Mouse (Mus musculus) heart, embryonic 16.5 days (tissue): ENCODE results near the gene Gm1604a. TPM values are rescaled to one million over a fixed set of nuclear protein-coding genes. Genes with fewer than 3 reads are reported as not detected.
"Not testable (repeated sequence)": the region's sequence is repeated elsewhere in the genome, so short reads cannot be mapped to it uniquely, and the experiment has no call there.

Source experiments
- ATAC-seq: fragments of 200-750 bp; cut with Nextera tagmentation; replicated peaks from 2 replicates; pipeline ENCODE4 v1.8.0; 2017; ENCODE audit warnings: moderate number of reproducible peaks; ENCODE audit not compliant: insufficient read depth, low FRiP score; ENCODE audit errors: extremely low read depth
- H3K27ac ChIP-seq: fragments of 300-500 bp; sonication (generic); 2 replicates; pipeline ENCODE4 v1.5.1; 2014; ENCODE audit warnings: mild to moderate bottlenecking, low read length, control low read depth, moderate library complexity
- H3K27me3 ChIP-seq: fragments of 300-500 bp; sonication (generic); 2 replicates; pipeline ENCODE4 v1.6.1; 2014; ENCODE audit warnings: low read length, mixed read lengths; ENCODE audit not compliant: control insufficient read depth, insufficient read depth
- H3K36me3 ChIP-seq: fragments of 300-500 bp; sonication (generic); 2 replicates; pipeline ENCODE4 v1.6.1; 2014; ENCODE audit not compliant: control insufficient read depth, insufficient read depth
- H3K4me1 ChIP-seq: fragments of 300-500 bp; sonication (generic); 2 replicates; pipeline ENCODE4 v1.6.1; 2014; ENCODE audit warnings: low read length, mixed read lengths; ENCODE audit not compliant: control insufficient read depth, insufficient read depth
- H3K4me2 ChIP-seq: fragments of 300-500 bp; sonication (generic); 2 replicates; pipeline ENCODE4 v1.6.1; 2014; ENCODE audit warnings: low read depth, mild to moderate bottlenecking, control low read depth, low read length
- H3K4me3 ChIP-seq: fragments of 300-500 bp; sonication (generic); 2 replicates; pipeline ENCODE4 v1.5.1; 2014; ENCODE audit warnings: mild to moderate bottlenecking, control low read depth, low read length
- H3K9ac ChIP-seq: fragments of 300-500 bp; sonication (generic); 2 replicates; pipeline ENCODE4 v1.6.1; 2014; ENCODE audit warnings: low read length, control low read depth
- H3K9me3 ChIP-seq: fragments of 300-500 bp; sonication (generic); replicated peaks from 2 replicates; pipeline ENCODE4 v1.6.1; 2016; ENCODE audit warnings: low read length; ENCODE audit not compliant: control insufficient read depth
- WGBS: fragments of 180-500 bp; shearing (Covaris S2); extraction: QIAGEN DNeasy Blood & Tissue Kit; methylation state at CpG from one replicate; pipeline ENCODE4 v1.1.7; 2014; 5-methylcytosine and 5-hydroxymethylcytosine counted together
- polyA plus RNA-seq: library from polyadenylated mRNA; unstranded; fragments of >200 nt; fragmentation: Nextera tagmentation; extraction: Ambion mirVana; gene quantifications from 2 replicates; pipeline ENCODE4 v1.2.1, GENCODE M21; 2015

The Gm1604a gene
- polyA plus RNA-seq, 1 experiment from 2014 or later, result 0.29 TPM

DNA sequence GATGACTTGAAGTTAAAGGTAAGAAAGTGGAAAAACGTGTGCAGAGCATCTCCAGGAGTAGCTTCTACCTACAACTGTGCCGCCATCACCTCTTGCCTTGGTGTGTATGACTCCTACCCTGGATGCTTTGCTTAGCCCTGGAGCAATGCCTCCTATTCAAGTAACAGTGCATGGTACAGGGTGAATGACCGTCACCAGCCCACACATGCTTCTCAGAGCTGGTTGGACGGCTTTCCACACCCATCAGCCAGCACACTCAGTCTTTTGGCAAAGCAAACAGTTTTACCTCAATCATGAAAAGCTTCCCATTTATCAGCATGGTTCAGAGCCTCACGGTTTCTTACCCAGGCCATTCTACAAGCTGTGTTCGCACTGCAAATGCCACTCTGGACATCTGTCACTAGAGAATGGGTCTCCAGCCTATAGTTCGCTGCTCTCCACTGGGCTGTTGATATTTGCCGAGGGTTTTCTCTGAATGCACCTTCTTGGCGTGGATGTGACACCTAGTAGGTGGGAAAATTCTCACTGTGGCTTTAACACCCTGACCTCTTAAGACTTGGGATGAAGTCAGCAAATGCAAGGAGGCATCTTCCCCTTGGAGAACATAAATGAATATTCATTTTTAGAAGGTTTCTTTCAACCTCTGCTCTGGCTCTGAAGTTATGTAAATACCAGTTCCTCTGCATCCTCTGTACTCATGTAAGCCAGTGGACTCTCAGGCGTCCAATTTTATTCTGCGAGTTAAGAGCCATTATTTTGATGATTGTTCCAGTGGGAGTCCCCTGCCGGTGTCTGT is 23.4 kb upstream of the Gm1604a start:
- not testable (repeated sequence) for H3K4me3 ChIP-seq, H3K36me3 ChIP-seq, H3K9me3 ChIP-seq, ATAC-seq, H3K27me3 ChIP-seq, H3K4me2 ChIP-seq, H3K4me1 ChIP-seq, H3K9ac ChIP-seq, H3K27ac ChIP-seq
- WGBS, result 70% methylated on average over 8 of the region's 12 CpGs

DNA sequence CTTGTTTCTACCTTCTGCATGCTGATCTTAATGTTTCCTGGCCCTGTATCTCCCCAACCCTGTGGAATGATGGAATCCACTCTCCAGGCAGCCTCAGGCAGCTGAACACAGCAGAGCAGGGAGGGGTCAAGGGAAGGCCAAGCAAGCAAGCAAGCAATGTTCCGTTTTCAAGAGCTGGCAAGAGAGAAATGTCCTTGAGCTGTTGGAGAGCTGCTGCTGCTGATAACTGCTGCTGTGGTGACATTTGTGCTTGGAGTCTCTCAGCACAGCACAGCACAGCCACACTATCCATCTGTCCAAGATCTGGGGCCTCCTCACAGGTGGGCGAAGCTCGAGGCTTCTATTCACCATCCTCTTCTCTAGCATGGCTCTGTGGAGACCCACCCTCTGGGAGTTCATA is 22.0 kb upstream of the Gm1604a start:
- H3K4me2 ChIP-seq, H3K27ac ChIP-seq, H3K36me3 ChIP-seq, H3K4me1 ChIP-seq, H3K4me3 ChIP-seq, H3K27me3 ChIP-seq, H3K9me3 ChIP-seq, H3K9ac ChIP-seq: not testable (repeated sequence)
- ATAC-seq, result peak; percentile 83
- WGBS, result no CpG with 5 or more reads among the region's 3 CpGs

DNA sequence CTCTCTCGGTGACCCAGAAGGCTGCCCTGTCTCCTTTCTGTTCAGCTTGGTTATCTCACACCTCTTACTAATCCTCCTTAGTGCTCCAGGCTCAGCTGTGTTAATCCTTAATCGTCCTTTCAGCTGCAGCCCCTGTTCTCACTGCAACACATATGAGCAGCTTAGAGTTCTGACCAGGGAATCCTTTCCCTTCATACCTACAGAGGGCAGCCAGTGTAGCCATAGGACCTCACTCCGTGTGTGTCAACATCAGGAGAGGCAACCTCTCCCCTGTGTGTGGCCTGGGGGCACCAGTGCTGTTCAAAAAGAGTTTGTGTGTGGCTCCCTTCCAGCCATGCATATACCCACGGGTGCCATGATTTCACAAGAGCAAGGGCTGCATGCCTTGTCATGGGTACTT is 19.7 kb upstream of the Gm1604a start:
- not testable (repeated sequence) for H3K27me3 ChIP-seq, ATAC-seq, H3K36me3 ChIP-seq, H3K9ac ChIP-seq, H3K9me3 ChIP-seq, H3K27ac ChIP-seq, H3K4me3 ChIP-seq, H3K4me2 ChIP-seq, H3K4me1 ChIP-seq
- 30% methylated on average over 3 of the region's 4 CpGs for WGBS

DNA sequence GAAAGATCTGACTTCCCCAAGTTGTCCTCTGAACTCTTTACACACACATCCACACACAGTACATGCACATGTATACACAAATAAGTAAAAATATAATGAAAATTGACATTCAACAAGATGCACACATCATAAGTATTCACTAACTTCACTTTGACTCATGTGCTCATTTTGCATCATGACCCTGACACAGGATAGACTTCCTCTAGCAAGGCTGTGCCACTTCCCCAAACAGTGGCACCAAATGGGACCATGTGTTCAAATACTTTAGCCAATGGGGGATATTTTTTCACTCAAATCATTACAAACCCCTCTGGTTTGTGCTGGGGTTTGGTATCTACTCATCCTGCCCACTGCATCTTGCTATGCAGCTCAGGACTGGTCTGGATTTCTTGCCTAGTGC is 16.5 kb upstream of the Gm1604a start:
- not testable (repeated sequence) for ATAC-seq, H3K4me2 ChIP-seq, H3K36me3 ChIP-seq, H3K9ac ChIP-seq, H3K9me3 ChIP-seq, H3K4me1 ChIP-seq, H3K4me3 ChIP-seq, H3K27ac ChIP-seq, H3K27me3 ChIP-seq

GRCm38 (mm10) chr17:7009440-7009839 is 15.9 kb upstream of the Gm1604a start:
- not testable (repeated sequence) for H3K27ac ChIP-seq, H3K4me3 ChIP-seq, H3K9me3 ChIP-seq, H3K4me2 ChIP-seq, H3K9ac ChIP-seq, ATAC-seq, H3K4me1 ChIP-seq, H3K36me3 ChIP-seq, H3K27me3 ChIP-seq
- no CpG with 5 or more reads among the region's 7 CpGs for WGBS

- 57% methylated on average over 4 of the region's 9 CpGs for WGBS
- H3K9me3 ChIP-seq, H3K36me3 ChIP-seq, H3K4me2 ChIP-seq, H3K4me1 ChIP-seq, H3K4me3 ChIP-seq, H3K9ac ChIP-seq, H3K27me3 ChIP-seq, H3K27ac ChIP-seq, ATAC-seq: not testable (repeated sequence)
Measured at GRCm38 (mm10) chr17:7009901-7010300, 15.5 kb upstream of the Gm1604a start.

DNA sequence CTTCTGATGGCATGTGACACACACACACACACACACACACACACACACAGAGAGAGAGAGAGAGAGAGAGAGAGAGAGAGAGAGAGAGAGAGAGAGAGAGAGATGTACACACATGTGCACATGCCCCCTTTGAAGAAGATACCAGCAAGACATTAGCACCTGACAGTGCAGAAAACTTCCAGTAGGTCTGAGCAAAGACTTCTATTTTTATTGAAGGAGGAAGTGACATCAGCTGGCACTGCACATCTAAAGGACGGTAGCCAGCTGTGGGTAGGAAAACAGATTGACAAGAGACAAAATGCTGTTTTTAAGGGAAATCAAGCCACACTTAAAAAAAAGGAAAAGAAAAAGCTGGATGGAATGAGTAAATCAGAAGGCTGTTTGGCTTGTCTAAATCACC is 11.2 kb upstream of the Gm1604a start:
- not testable (repeated sequence) for H3K36me3 ChIP-seq, ATAC-seq
- no CpG with 5 or more reads among the region's 1 CpGs for WGBS

GRCm38 (mm10) chr17:7025764-7026346 is 487 bp downstream of the Gm1604a start:
- 0 out of 2 replicates have a peak, but pooled peaks have one; percentile 28 for ATAC-seq
- H3K9me3 ChIP-seq, H3K36me3 ChIP-seq, H3K27me3 ChIP-seq, H3K4me3 ChIP-seq, H3K4me1 ChIP-seq, H3K4me2 ChIP-seq, H3K9ac ChIP-seq, H3K27ac ChIP-seq: not testable (repeated sequence)
- WGBS, result 41% methylated on average over 3 of the region's 14 CpGs

More for the DNA sequence above, 11.2 kb upstream of the Gm1604a start:
- H3K27ac ChIP-seq, H3K4me3 ChIP-seq, H3K9me3 ChIP-seq, H3K27me3 ChIP-seq, H3K9ac ChIP-seq, H3K4me2 ChIP-seq, H3K4me1 ChIP-seq: not testable (repeated sequence)

- not testable (repeated sequence) for H3K9me3 ChIP-seq, H3K36me3 ChIP-seq, H3K4me2 ChIP-seq, ATAC-seq, H3K4me1 ChIP-seq, H3K27me3 ChIP-seq, H3K4me3 ChIP-seq, H3K9ac ChIP-seq, H3K27ac ChIP-seq
- 37% methylated on average over 6 of the region's 7 CpGs for WGBS
Measured at GRCm38 (mm10) chr17:7030204-7030603, 4.8 kb downstream of the Gm1604a start.
